Mouse (Mus musculus) limb, embryonic 13.5 days (tissue): ENCODE results near the gene Abcc9. TPM values are rescaled to one million over a fixed set of nuclear protein-coding genes. Genes with fewer than 3 reads are reported as not detected.

Source experiments
- ATAC-seq: fragments of 200-750 bp; cut with Nextera tagmentation; 2 replicates; pipeline ENCODE4 v1.8.0; 2017; ENCODE audit warnings: low read depth, moderate number of reproducible peaks, moderate TSS enrichment; ENCODE audit not compliant: low FRiP score
- H3K27ac ChIP-seq: fragments of 300-500 bp; sonication (generic); 2 replicates; pipeline ENCODE4 v1.5.1; 2015; ENCODE audit warnings: inconsistent platforms, mild to moderate bottlenecking, moderate library complexity
- H3K27me3 ChIP-seq: fragments of 300-500 bp; sonication (generic); 2 replicates; pipeline ENCODE4 v1.6.1; 2015; ENCODE audit warnings: mild to moderate bottlenecking, inconsistent platforms
- H3K36me3 ChIP-seq: fragments of 300-500 bp; sonication (generic); 2 replicates; pipeline ENCODE4 v1.6.1; 2015; ENCODE audit warnings: inconsistent platforms, mild to moderate bottlenecking, moderate library complexity
- H3K4me1 ChIP-seq: fragments of 300-500 bp; sonication (generic); 2 replicates; pipeline ENCODE4 v1.6.1; 2015; ENCODE audit warnings: inconsistent platforms
- H3K4me2 ChIP-seq: fragments of 300-500 bp; sonication (generic); replicated peaks from 2 replicates; pipeline ENCODE4 v1.6.1; 2015; ENCODE audit warnings: inconsistent platforms, mild to moderate bottlenecking, moderate library complexity
- H3K4me3 ChIP-seq: fragments of 300-500 bp; sonication (generic); 2 replicates; pipeline ENCODE4 v1.5.1; 2015; ENCODE audit warnings: moderate library complexity, mild to moderate bottlenecking, inconsistent platforms
- H3K9ac ChIP-seq: fragments of 300-500 bp; sonication (generic); 2 replicates; pipeline ENCODE4 v1.6.1; 2015; ENCODE audit warnings: mild to moderate bottlenecking, inconsistent platforms
- H3K9me3 ChIP-seq: fragments of 300-500 bp; sonication (generic); 2 replicates; pipeline ENCODE4 v1.6.1; 2016; ENCODE audit warnings: inconsistent platforms
- WGBS: fragments of 180-500 bp; shearing (Covaris S2); methylation state at CpG from one replicate; pipeline ENCODE4 v1.1.7; 2015; 5-methylcytosine and 5-hydroxymethylcytosine counted together
- polyA plus RNA-seq: library from polyadenylated mRNA; unstranded; fragments of >200 nt; fragmentation: Nextera tagmentation; extraction: Ambion mirVana; gene quantifications from 2 replicates; pipeline ENCODE4 v1.2.1, GENCODE M21; 2015

Abcc9 gene
- polyA plus RNA-seq, 1 experiment from 2014 or later: 1.8 TPM

GRCm38 (mm10) chr6:142732567-142733290 is 30.6 kb upstream of the Abcc9 start:
- H3K36me3 ChIP-seq: no peaks in the 10 kb centered on the region
- WGBS: 64% methylated on average over 14 of the region's 14 CpGs
- H3K4me3 ChIP-seq: no peak overlapping the region
- H3K27ac ChIP-seq: no peak overlapping the region
- H3K27me3 ChIP-seq: 0 out of 2 replicates have a peak, but pooled peaks cover 2% of the 10 kb centered on the region
- H3K4me2 ChIP-seq: no peak overlapping the region
- no peaks in the 10 kb centered on the region for H3K4me1 ChIP-seq
- H3K9ac ChIP-seq: no peak overlapping the region
- no peak for ATAC-seq
- no peaks in the 10 kb centered on the region for H3K9me3 ChIP-seq

- no peak for ATAC-seq
- H3K9ac ChIP-seq: no peak overlapping the region
Observed at GRCm38 (mm10) chr6:142726032-142726431, 23.9 kb upstream of the Abcc9 start.

GRCm38 (mm10) chr6:142721731-142722130 is 19.6 kb upstream of the Abcc9 start:
- ATAC-seq: no peak
- H3K4me3 ChIP-seq: no peak overlapping the region
- 83% methylated on average over 8 of the region's 8 CpGs for WGBS

More at GRCm38 (mm10) chr6:142726032-142726431, 23.9 kb upstream of the Abcc9 start:
- Histone ChIP-seq H3K4me3 (no peak overlapping the region), H3K4me2 (no peak overlapping the region), H3K36me3 (no peaks in the 10 kb centered on the region), H3K27ac (no peak overlapping the region), H3K27me3 (no peaks in the 10 kb centered on the region), H3K9me3 (no peaks in the 10 kb centered on the region; the same call in 1 of the 2 replicates), H3K4me1 (no peaks in the 10 kb centered on the region)
- 87% methylated on average over 4 of the region's 4 CpGs for WGBS

GRCm38 (mm10) chr6:142720641-142721040 is 18.5 kb upstream of the Abcc9 start:
- Histone ChIP-seq H3K4me3 (no peak overlapping the region), H3K9ac (no peak overlapping the region), H3K9me3 (no peaks in the 10 kb centered on the region; the same call in 1 of the 2 replicates), H3K4me2 (no peak overlapping the region), H3K27ac (no peak overlapping the region), H3K36me3 (no peaks in the 10 kb centered on the region), H3K4me1 (no peaks in the 10 kb centered on the region), H3K27me3 (no peaks in the 10 kb centered on the region)
- no peak for ATAC-seq
- WGBS: 64% methylated on average over 6 of the region's 6 CpGs

More at GRCm38 (mm10) chr6:142721731-142722130, 19.6 kb upstream of the Abcc9 start:
- H3K36me3 ChIP-seq: no peaks in the 10 kb centered on the region
- no peak overlapping the region for H3K4me2 ChIP-seq
- no peak overlapping the region for H3K27ac ChIP-seq
- H3K9ac ChIP-seq: no peak overlapping the region
- no peaks in the 10 kb centered on the region; the same call in 1 of the 2 replicates for H3K9me3 ChIP-seq
- no peaks in the 10 kb centered on the region for H3K4me1 ChIP-seq
- no peaks in the 10 kb centered on the region for H3K27me3 ChIP-seq

- Histone ChIP-seq H3K4me2 (no peak overlapping the region), H3K4me1 (no peaks in the 10 kb centered on the region), H3K36me3 (no peaks in the 10 kb centered on the region), H3K27ac (no peak overlapping the region), H3K9me3 (no peaks in the 10 kb centered on the region; the same call in 1 of the 2 replicates), H3K27me3 (no peaks in the 10 kb centered on the region), H3K9ac (no peak overlapping the region), H3K4me3 (no peak overlapping the region)
- no peak for ATAC-seq
- 82% methylated on average over 7 of the region's 7 CpGs for WGBS
Observed at GRCm38 (mm10) chr6:142718167-142718566, 16.1 kb upstream of the Abcc9 start.

GRCm38 (mm10) chr6:142717186-142717585 is 15.1 kb upstream of the Abcc9 start:
- no peaks in the 10 kb centered on the region for H3K27me3 ChIP-seq
- no peaks in the 10 kb centered on the region for H3K4me1 ChIP-seq
- H3K9me3 ChIP-seq: no peaks in the 10 kb centered on the region
- H3K4me2 ChIP-seq: no peak overlapping the region
- H3K27ac ChIP-seq: no peak overlapping the region
- no peak overlapping the region for H3K4me3 ChIP-seq
- no peaks in the 10 kb centered on the region for H3K36me3 ChIP-seq
- H3K9ac ChIP-seq: no peak overlapping the region
- 71% methylated on average over 4 of the region's 4 CpGs for WGBS
- ATAC-seq: no peak

GRCm38 (mm10) chr6:142715026-142715425 is 12.9 kb upstream of the Abcc9 start:
- H3K27ac ChIP-seq: no peak overlapping the region
- ATAC-seq: no peak
- no peaks in the 10 kb centered on the region for H3K27me3 ChIP-seq
- no peaks in the 10 kb centered on the region for H3K36me3 ChIP-seq
- no peak overlapping the region for H3K4me2 ChIP-seq
- H3K4me3 ChIP-seq: no peak overlapping the region
- H3K4me1 ChIP-seq: no peaks in the 10 kb centered on the region
- H3K9ac ChIP-seq: no peak overlapping the region
- WGBS: 82% methylated on average over 8 of the region's 8 CpGs
- H3K9me3 ChIP-seq: no peaks in the 10 kb centered on the region

GRCm38 (mm10) chr6:142711106-142711505 is 9.0 kb upstream of the Abcc9 start:
- Histone ChIP-seq H3K4me2 (no peak overlapping the region), H3K9me3 (0 out of 2 replicates have a peak, but pooled peaks cover 4% of the 10 kb centered on the region), H3K9ac (no peak overlapping the region), H3K36me3 (no peaks in the 10 kb centered on the region), H3K27me3 (no peaks in the 10 kb centered on the region), H3K27ac (no peak overlapping the region), H3K4me3 (no peak overlapping the region), H3K4me1 (no peaks in the 10 kb centered on the region)
- no peak for ATAC-seq
- WGBS: 42% methylated on average over 4 of the region's 4 CpGs

GRCm38 (mm10) chr6:142710690-142711089 is 8.6 kb upstream of the Abcc9 start:
- ATAC-seq: no peak

GRCm38 (mm10) chr6:142708369-142708768 is 6.3 kb upstream of the Abcc9 start:
- Histone ChIP-seq H3K9ac (no peak overlapping the region), H3K9me3 (0 out of 2 replicates have a peak, but pooled peaks cover 4% of the 10 kb centered on the region), H3K4me1 (no peaks in the 10 kb centered on the region), H3K4me2 (no peak overlapping the region), H3K4me3 (no peak overlapping the region), H3K27ac (no peak overlapping the region), H3K36me3 (no peaks in the 10 kb centered on the region), H3K27me3 (peaks cover 4% of the 10 kb centered on the region; the same call in 1 of the 2 replicates)
- WGBS: 84% methylated on average over 6 of the region's 6 CpGs
- no peak for ATAC-seq

More at GRCm38 (mm10) chr6:142710690-142711089, 8.6 kb upstream of the Abcc9 start:
- Histone ChIP-seq H3K4me3 (no peak overlapping the region), H3K9me3 (0 out of 2 replicates have a peak, but pooled peaks cover 4% of the 10 kb centered on the region), H3K36me3 (no peaks in the 10 kb centered on the region), H3K9ac (no peak overlapping the region), H3K4me1 (no peaks in the 10 kb centered on the region), H3K27me3 (no peaks in the 10 kb centered on the region), H3K27ac (no peak overlapping the region), H3K4me2 (no peak overlapping the region)
- WGBS: 79% methylated on average over 6 of the region's 6 CpGs

GRCm38 (mm10) chr6:142706688-142707087 is 4.6 kb upstream of the Abcc9 start:
- H3K27ac ChIP-seq: no peak overlapping the region
- H3K4me3 ChIP-seq: no peak overlapping the region
- 74% methylated on average over 3 of the region's 3 CpGs for WGBS
- peaks cover 10% of the 10 kb centered on the region; the same call in 1 of the 2 replicates for H3K27me3 ChIP-seq
- H3K36me3 ChIP-seq: no peaks in the 10 kb centered on the region
- H3K9ac ChIP-seq: no peak overlapping the region
- peaks cover 3% of the 10 kb centered on the region; the same call in 1 of the 2 replicates for H3K4me1 ChIP-seq
- H3K9me3 ChIP-seq: 0 out of 2 replicates have a peak, but pooled peaks cover 4% of the 10 kb centered on the region
- ATAC-seq: no peak
- H3K4me2 ChIP-seq: no peak overlapping the region

GRCm38 (mm10) chr6:142703441-142703930 is 1.4 kb upstream of the Abcc9 start:
- no peak for ATAC-seq
- WGBS: 81% methylated on average over 11 of the region's 11 CpGs
- Histone ChIP-seq H3K36me3 (no peaks in the 10 kb centered on the region), H3K4me1 (peaks cover 3% of the 10 kb centered on the region; the same call in 1 of the 2 replicates), H3K27ac (no peak overlapping the region), H3K9me3 (no peaks in the 10 kb centered on the region), H3K4me3 (no peak overlapping the region), H3K9ac (no peak overlapping the region), H3K4me2 (no peak overlapping the region), H3K27me3 (peaks cover 10% of the 10 kb centered on the region; the same call in 1 of the 2 replicates)
